In genomic region chr2:91187431-91187830, GRCm38 (mm10) we compare ENCODE assay signal across 17 mouse cellular contexts. TPM values are rescaled to one million over a fixed set of nuclear protein-coding genes. Genes with fewer than 3 reads are reported as not detected.
DNase-seq lines count a peak whose midpoint lies in the region; ATAC-seq and TF ChIP-seq lines count a peak whose summit lies in the region.
"Had no signal": no experiment of that assay in that cellular context is flagged by ENCODE, and none has a peak within 500 bp of the region (broad histone marks: within the 10 kb centered on the region; RNA-seq: fewer than 3 reads in every experiment).

No protein-coding gene starts in this region.

- H3K27ac ChIP-seq in layer of hippocampus, adult 2 months: peak overlapping the region; percentile 32; the same call in 1 of the 2 replicates
- H3K27ac ChIP-seq: embryonic facial prominence, embryonic 12.5 days; kidney, embryonic 15.5 days; limb, embryonic 12.5 days; liver, embryonic 15.5 days; midbrain, embryonic 13.5 days; neural tube, embryonic 12.5 days had no signal

- ATAC-seq in monocyte, adult 5-6 weeks (replicated peaks; ENCODE audit: insufficient number of reproducible peaks, low FRiP score, low TSS enrichment, poor library complexity, severe bottlenecking): no peak
- ATAC-seq: midbrain, embryonic 13.5 days had no signal

- no peak for DNase-seq in layer of hippocampus, adult 2 months (ENCODE audit: low spot score in 2 of 2)
- DNase-seq in layer of hippocampus, postnatal 25 days (ENCODE audit: extremely low spot score in 1 of 2, low spot score in 1 of 2): no peak
- peak; percentile 53 for DNase-seq in right cerebral cortex, postnatal 25 days
- DNase-seq in right cerebral cortex, postnatal 14 days: no peak
- peak; percentile 63 for DNase-seq in adipocyte (ENCODE audit: low spot score)
- peak; percentile 78 for DNase-seq in telencephalon, adult 2 months (ENCODE audit: low read depth, low spot score)
- no peak for DNase-seq in lung, postnatal 10 days
- DNase-seq: cerebellum, adult 11-12 months; lung, postnatal 36 days had no signal

- H3K4me3 ChIP-seq in layer of hippocampus, adult 2 months: no peak overlapping the region
- H3K4me3 ChIP-seq: embryonic facial prominence, embryonic 12.5 days; kidney, embryonic 15.5 days; limb, embryonic 12.5 days; liver, embryonic 15.5 days; midbrain, embryonic 13.5 days; neural tube, embryonic 12.5 days had no signal

- TF ChIP-seq CTCF in layer of hippocampus, adult 2 months (conservative IDR thresholded peaks at IDR 0.05): no peak

RNA-seq across cellular contexts. Expression of gene Madd, which starts 3.8 kb away (rescaled TPM):
- 100 to 1,000 TPM; 250 to 258 TPM for total RNA-seq in layer of hippocampus, adult 2 months (2021)
- 100 to 1,000 TPM; 203 to 235 TPM for total RNA-seq in layer of hippocampus, postnatal 25 days (2021)
- 66.0 to 190 TPM (median 155 TPM) in 3 replicates for total RNA-seq in monocyte, adult 5-6 weeks (2017)

RNA-seq across cellular contexts. Expression of gene Nr1h3, which starts 15.2 kb away (rescaled TPM):
- 1 to 10 TPM; 4.5 to 5.9 TPM for total RNA-seq in layer of hippocampus, adult 2 months (2021)
- total RNA-seq in layer of hippocampus, postnatal 25 days (2021): 1 to 10 TPM; 3.9 to 5.4 TPM
- 6.7 to 13.1 TPM (median 9.3 TPM) in 3 replicates for total RNA-seq in monocyte, adult 5-6 weeks (2017)
- total RNA-seq: hematopoietic stem cell, adult 5-6 weeks had no signal

RNA-seq across cellular contexts. Expression of gene Acp2, which starts 15.3 kb away (rescaled TPM):
- total RNA-seq in layer of hippocampus, adult 2 months (2021): 10 to 100 TPM; 50.5 to 57.5 TPM
- total RNA-seq in layer of hippocampus, postnatal 25 days (2021): 10 to 100 TPM; 52.1 to 55.9 TPM
- 16.0 to 20.6 TPM (median 17.2 TPM) in 3 replicates for total RNA-seq in monocyte, adult 5-6 weeks (2017)

RNA-seq across cellular contexts. Expression of gene Ddb2, which starts 49.4 kb away (rescaled TPM):
- 10 to 100 TPM; 12.9 to 13.1 TPM for total RNA-seq in layer of hippocampus, adult 2 months (2021)
- 10 to 100 TPM in 1 of 2 experiments, 1 to 10 TPM in 1; 8.0 to 10.4 TPM for total RNA-seq in layer of hippocampus, postnatal 25 days (2021)
- 8.5 to 15.4 TPM (median 8.8 TPM) in 3 replicates for total RNA-seq in monocyte, adult 5-6 weeks (2017)

Comparison
In these comparisons a context has a peak if more than half of its experiments do, and no peak if none do; other contexts are left out.
1. DNase-seq: peak in right cerebral cortex, postnatal 25 days (single experiment), adipocyte (single experiment) and telencephalon, adult 2 months (single experiment); none in layer of hippocampus, adult 2 months (0 of 2), layer of hippocampus, postnatal 25 days (0 of 2), right cerebral cortex, postnatal 14 days (single experiment) and lung, postnatal 10 days (single experiment).